Comparison of ENCODE assay signal across 7 mouse cellular contexts in genomic region chr15:85657441-85657989, GRCm38 (mm10).
A peak's percentile ranks its signal among the peaks of the same experiment; 100 is the strongest.
DNase-seq lines count a peak whose midpoint lies in the region; ATAC-seq and TF ChIP-seq lines count a peak whose summit lies in the region.

No protein-coding gene starts in this region.

- 71% methylated on average over 8 of the region's 8 CpGs for WGBS in midbrain, embryonic 13.5 days

- H3K4me2 ChIP-seq in midbrain, embryonic 13.5 days (replicated peaks), result no peak overlapping the region

- TF ChIP-seq CTCF in left cerebral cortex, adult 2 months (IDR thresholded peaks at IDR 0.05), result no peak

- no peak for ATAC-seq in midbrain, embryonic 13.5 days

- H3K4me3 ChIP-seq in left cerebral cortex, adult 2 months, result peak overlapping the region; percentile 36; the same call in 1 of the 2 replicates
- no peak overlapping the region for H3K4me3 ChIP-seq in midbrain, embryonic 13.5 days (replicated peaks)

- intact Hi-C loops in left cerebral cortex, adult 2 months (cut with DNase I), result no loop called here

- no peak for DNase-seq in left cerebral cortex, adult 2 months (ENCODE audit: extremely low spot score in 1 of 2, low spot score in 2 of 2)
- DNase-seq in left cerebral cortex, adult 8-10 months (ENCODE audit: low spot score in 2 of 2), result no peak
- DNase-seq in NIH3T3 (ENCODE audit: low read depth), result peak; percentile 60
- peak; percentile 62 to 70 for DNase-seq in cerebellum, postnatal 25 days
- DNase-seq in kidney, postnatal 14 days, result peak; percentile 68
- DNase-seq in c-Kit-positive CD71-positive TER-119-positive erythroid progenitor cells, embryonic 14.5 days (ENCODE audit: low spot score), result no peak

- peaks cover 86% of the 10 kb centered on the region for H3K27me3 ChIP-seq in midbrain, embryonic 13.5 days

- H3K27ac ChIP-seq in left cerebral cortex, adult 2 months, result peak overlapping the region; percentile 100
- no peak overlapping the region for H3K27ac ChIP-seq in midbrain, embryonic 13.5 days

- no peaks in the 10 kb centered on the region for H3K36me3 ChIP-seq in midbrain, embryonic 13.5 days

- H3K9ac ChIP-seq in midbrain, embryonic 13.5 days (replicated peaks), result no peak overlapping the region

- H3K9me3 ChIP-seq in midbrain, embryonic 13.5 days, result no peaks in the 10 kb centered on the region

- H3K4me1 ChIP-seq in midbrain, embryonic 13.5 days (replicated peaks), result peaks cover 47% of the 10 kb centered on the region

Comparison
In these comparisons a context has a peak if more than half of its experiments do, and no peak if none do; other contexts are left out.
1. DNase-seq: peak in NIH3T3 (single experiment), cerebellum, postnatal 25 days (2 of 2) and kidney, postnatal 14 days (single experiment); none in left cerebral cortex, adult 2 months (0 of 2), left cerebral cortex, adult 8-10 months (0 of 2) and c-Kit-positive CD71-positive TER-119-positive erythroid progenitor cells, embryonic 14.5 days (single experiment).